Mouse (Mus musculus) E14TG2a.4 (cell line): Measurements from ENCODE around the gene Zfp800.

Source experiments
- CTCF ChIP-seq: conservative IDR thresholded peaks from 2 replicates; pipeline ENCODE4 v1.5.1; 2014; ENCODE audit warnings: low read length
- NANOG ChIP-seq: IDR thresholded peaks from 2 replicates; pipeline ENCODE4 v1.6.1; 2014; ENCODE audit warnings: borderline replicate concordance, low read length, mixed read lengths
- POU5F1 ChIP-seq: IDR thresholded peaks from 2 replicates; pipeline ENCODE4 v1.6.1; 2014; ENCODE audit warnings: low read length, borderline replicate concordance

GRCm38 (mm10) chr6:28420361-28420760 is 22.6 kb upstream of the Zfp800 start:
- no peak for TF ChIP-seq CTCF
- no peak for TF ChIP-seq NANOG
- no peak for TF ChIP-seq POU5F1
